Mouse (Mus musculus) intestine, embryonic 15.5 days (tissue): Measurements from ENCODE around the gene Ldb2. TPM values are rescaled to one million over a fixed set of nuclear protein-coding genes. Genes with fewer than 3 reads are reported as not detected.

ENCODE experiments used
- ATAC-seq: fragments of 200-750 bp; cut with Nextera tagmentation; 2 replicates; pipeline ENCODE4 v1.8.0; 2017; ENCODE audit warnings: moderate TSS enrichment, moderate library complexity
- H3K27ac ChIP-seq: fragments of 300-500 bp; sonication (generic); 2 replicates; pipeline ENCODE4 v1.5.1; 2015; ENCODE audit warnings: mild to moderate bottlenecking, inconsistent platforms
- H3K27me3 ChIP-seq: fragments of 300-500 bp; sonication (generic); replicated peaks from 2 replicates; pipeline ENCODE4 v1.6.1; 2015; ENCODE audit warnings: inconsistent platforms
- H3K36me3 ChIP-seq: fragments of 300-500 bp; sonication (generic); 2 replicates; pipeline ENCODE4 v1.6.1; 2015; ENCODE audit warnings: inconsistent platforms
- H3K4me1 ChIP-seq: fragments of 300-500 bp; sonication (generic); replicated peaks from 2 replicates; pipeline ENCODE4 v1.6.1; 2015; ENCODE audit warnings: inconsistent platforms
- H3K4me2 ChIP-seq: fragments of 300-500 bp; sonication (generic); replicated peaks from 2 replicates; pipeline ENCODE4 v1.6.1; 2015; ENCODE audit warnings: mild to moderate bottlenecking, inconsistent platforms
- H3K4me3 ChIP-seq: fragments of 300-500 bp; sonication (generic); replicated peaks from 2 replicates; pipeline ENCODE4 v1.5.1; 2015; ENCODE audit warnings: inconsistent platforms
- H3K9ac ChIP-seq: fragments of 300-500 bp; sonication (generic); 2 replicates; pipeline ENCODE4 v1.6.1; 2015; ENCODE audit warnings: inconsistent platforms
- H3K9me3 ChIP-seq: fragments of 300-500 bp; sonication (generic); 2 replicates; pipeline ENCODE4 v1.6.1; 2016; ENCODE audit warnings: inconsistent platforms
- WGBS: fragments of 180-500 bp; shearing (Covaris S2); methylation state at CpG from one replicate; pipeline ENCODE4 v1.1.7; 2015; 5-methylcytosine and 5-hydroxymethylcytosine counted together
- polyA plus RNA-seq: library from polyadenylated mRNA; unstranded; fragments of >200 nt; fragmentation: Nextera tagmentation; extraction: Ambion mirVana; gene quantifications from 2 replicates; pipeline ENCODE4 v1.2.1, GENCODE M21; 2015

Gene Ldb2
- polyA plus RNA-seq, 1 experiment from 2014 or later = 39.0 TPM

GRCm38 (mm10) chr5:44496854-44497253 lies 302.6 kb downstream of the Ldb2 start:
- Histone ChIP-seq H3K9ac (no peak overlapping the region), H3K9me3 (no peaks in the 10 kb centered on the region), H3K27ac (no peak overlapping the region), H3K4me3 (no peak overlapping the region), H3K4me1 (no peaks in the 10 kb centered on the region), H3K4me2 (no peak overlapping the region), H3K27me3 (no peaks in the 10 kb centered on the region), H3K36me3 (no peaks in the 10 kb centered on the region)
- WGBS = 78% methylated on average over 3 of the region's 3 CpGs
- no peak for ATAC-seq

DNA sequence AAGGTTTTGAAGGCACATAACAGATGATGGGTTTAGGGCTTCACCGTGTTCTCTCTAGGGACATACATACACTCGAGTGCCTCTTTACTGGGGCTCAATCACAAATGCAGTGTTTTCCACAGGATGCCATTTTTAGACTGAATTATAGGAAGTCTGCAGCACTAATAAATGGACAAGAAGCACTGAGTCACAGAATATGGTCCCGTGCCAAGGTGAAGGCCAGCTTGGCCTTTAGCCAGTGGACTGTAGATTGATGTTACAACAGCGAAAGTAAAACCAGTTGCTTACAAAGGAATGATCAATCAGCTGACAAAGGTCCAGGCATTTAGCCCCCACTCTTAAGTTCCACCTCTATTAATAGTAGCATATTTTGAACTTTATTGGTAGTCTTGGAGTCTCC lies 304.4 kb downstream of the Ldb2 start:
- ATAC-seq = no peak
- no peak overlapping the region for H3K27ac ChIP-seq
- no peaks in the 10 kb centered on the region for H3K4me1 ChIP-seq
- H3K27me3 ChIP-seq = no peaks in the 10 kb centered on the region
- WGBS = 54% methylated on average over 4 of the region's 4 CpGs
- no peak overlapping the region for H3K4me3 ChIP-seq
- no peak overlapping the region for H3K4me2 ChIP-seq
- H3K9me3 ChIP-seq = no peaks in the 10 kb centered on the region
- H3K36me3 ChIP-seq = no peaks in the 10 kb centered on the region
- no peak overlapping the region for H3K9ac ChIP-seq

GRCm38 (mm10) chr5:44494133-44494532 lies 305.3 kb downstream of the Ldb2 start:
- Histone ChIP-seq H3K4me3 (no peak overlapping the region), H3K27me3 (no peaks in the 10 kb centered on the region), H3K4me2 (no peak overlapping the region), H3K4me1 (no peaks in the 10 kb centered on the region), H3K36me3 (no peaks in the 10 kb centered on the region), H3K9me3 (no peaks in the 10 kb centered on the region), H3K9ac (no peak overlapping the region), H3K27ac (no peak overlapping the region)
- ATAC-seq = no peak
- 54% methylated on average over 9 of the region's 9 CpGs for WGBS

DNA sequence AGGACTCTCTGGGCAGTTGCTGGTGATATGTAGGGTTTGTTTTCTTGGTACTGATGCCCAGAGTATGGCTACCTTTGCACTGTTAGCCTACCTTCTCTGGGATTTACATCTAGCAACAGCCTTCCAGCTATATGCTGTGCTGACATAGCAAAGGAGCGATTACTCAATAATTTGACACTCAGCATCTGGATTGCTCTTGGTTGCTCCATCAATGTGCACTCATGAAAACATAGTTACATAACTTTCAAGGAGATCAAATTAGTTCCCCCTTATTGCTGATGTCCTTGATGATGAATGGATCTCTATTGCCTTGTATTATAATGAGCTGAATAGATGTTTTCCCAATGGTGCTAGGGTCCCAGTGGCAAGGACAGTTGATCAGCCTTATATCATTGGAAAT lies 308.0 kb downstream of the Ldb2 start:
- H3K36me3 ChIP-seq = no peaks in the 10 kb centered on the region
- no peak overlapping the region for H3K9ac ChIP-seq
- 96% methylated on average over 1 of the region's 1 CpGs for WGBS
- H3K9me3 ChIP-seq = no peaks in the 10 kb centered on the region
- H3K4me2 ChIP-seq = no peak overlapping the region
- H3K4me1 ChIP-seq = no peaks in the 10 kb centered on the region
- no peak overlapping the region for H3K4me3 ChIP-seq
- H3K27me3 ChIP-seq = no peaks in the 10 kb centered on the region
- no peak for ATAC-seq
- no peak overlapping the region for H3K27ac ChIP-seq

DNA sequence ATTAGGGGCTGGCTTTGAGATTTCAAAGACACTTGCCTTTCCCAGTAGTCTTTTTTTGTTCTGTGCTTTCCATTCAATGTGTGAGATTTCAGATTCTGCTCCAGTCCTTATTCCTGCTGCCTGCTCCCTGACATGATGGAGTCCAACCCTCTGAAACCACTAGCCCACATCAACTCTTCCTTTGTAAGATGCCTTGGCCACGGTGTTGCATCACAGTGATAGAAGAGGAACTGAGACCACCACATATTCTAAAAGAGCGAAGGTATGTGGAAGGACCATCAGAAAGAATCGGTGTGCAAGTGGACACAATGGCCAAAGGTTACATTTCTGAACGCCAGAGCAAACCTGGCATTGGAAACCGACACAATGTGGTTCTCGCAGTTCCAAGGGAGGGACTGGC lies 309.0 kb downstream of the Ldb2 start:
- WGBS = 94% methylated on average over 6 of the region's 6 CpGs

GRCm38 (mm10) chr5:44483426-44484106 lies 315.9 kb downstream of the Ldb2 start:
- no peak for ATAC-seq
- no peak overlapping the region for H3K9ac ChIP-seq
- WGBS = 72% methylated on average over 11 of the region's 11 CpGs

More for the DNA sequence above, 309.0 kb downstream of the Ldb2 start:
- Histone ChIP-seq H3K4me1 (no peaks in the 10 kb centered on the region), H3K4me2 (no peak overlapping the region), H3K27ac (no peak overlapping the region), H3K4me3 (no peak overlapping the region), H3K9me3 (no peaks in the 10 kb centered on the region), H3K9ac (no peak overlapping the region), H3K36me3 (no peaks in the 10 kb centered on the region), H3K27me3 (no peaks in the 10 kb centered on the region)
- no peak for ATAC-seq

GRCm38 (mm10) chr5:44481406-44481805 lies 318.1 kb downstream of the Ldb2 start:
- Histone ChIP-seq H3K9me3 (no peaks in the 10 kb centered on the region), H3K27me3 (no peaks in the 10 kb centered on the region), H3K4me3 (no peak overlapping the region), H3K9ac (no peak overlapping the region), H3K27ac (no peak overlapping the region), H3K4me2 (no peak overlapping the region), H3K36me3 (no peaks in the 10 kb centered on the region), H3K4me1 (no peaks in the 10 kb centered on the region)
- ATAC-seq = no peak
- WGBS = 84% methylated on average over 4 of the region's 4 CpGs

More at GRCm38 (mm10) chr5:44483426-44484106, 315.9 kb downstream of the Ldb2 start:
- H3K27ac ChIP-seq = no peak overlapping the region
- H3K4me2 ChIP-seq = no peak overlapping the region
- H3K27me3 ChIP-seq = no peaks in the 10 kb centered on the region
- no peaks in the 10 kb centered on the region for H3K36me3 ChIP-seq
- no peaks in the 10 kb centered on the region for H3K9me3 ChIP-seq
- H3K4me3 ChIP-seq = no peak overlapping the region
- H3K4me1 ChIP-seq = no peaks in the 10 kb centered on the region

- no peak for ATAC-seq
- H3K36me3 ChIP-seq = no peaks in the 10 kb centered on the region
- H3K9ac ChIP-seq = no peak overlapping the region
- no peaks in the 10 kb centered on the region for H3K27me3 ChIP-seq
- WGBS = 29% methylated on average over 4 of the region's 4 CpGs
- no peaks in the 10 kb centered on the region for H3K4me1 ChIP-seq
- H3K9me3 ChIP-seq = no peaks in the 10 kb centered on the region
- no peak overlapping the region for H3K27ac ChIP-seq
- H3K4me2 ChIP-seq = no peak overlapping the region
- no peak overlapping the region for H3K4me3 ChIP-seq
These were observed 323.1 kb downstream of the Ldb2 start for GRCm38 (mm10) chr5:44476356-44476755.

DNA sequence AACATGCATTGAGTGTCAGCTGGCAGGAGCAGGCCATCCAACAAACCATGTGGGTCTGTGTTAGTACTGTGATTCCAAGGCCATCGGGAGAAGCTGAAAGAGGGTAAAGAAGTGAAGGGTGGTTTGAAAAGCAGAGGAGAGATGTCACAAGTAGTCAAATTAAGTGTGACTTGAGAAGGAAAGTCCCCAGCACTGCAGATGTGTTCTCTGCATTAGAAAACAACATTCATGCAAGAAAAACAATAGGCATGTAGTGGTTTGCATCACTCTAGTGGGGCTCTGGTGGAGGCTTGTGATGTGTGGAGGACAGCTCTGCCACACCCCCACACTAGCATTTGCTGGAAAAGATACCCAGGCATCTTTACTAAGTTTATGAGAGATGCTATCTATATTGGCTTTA lies 323.9 kb downstream of the Ldb2 start:
- no peaks in the 10 kb centered on the region for H3K9me3 ChIP-seq
- no peak overlapping the region for H3K9ac ChIP-seq
- no peak overlapping the region for H3K4me3 ChIP-seq
- no peak overlapping the region for H3K4me2 ChIP-seq
- H3K4me1 ChIP-seq = no peaks in the 10 kb centered on the region
- H3K27me3 ChIP-seq = no peaks in the 10 kb centered on the region
- no peak overlapping the region for H3K27ac ChIP-seq
- WGBS = 88% methylated on average over 1 of the region's 1 CpGs
- H3K36me3 ChIP-seq = no peaks in the 10 kb centered on the region
- no peak for ATAC-seq

- no peaks in the 10 kb centered on the region for H3K36me3 ChIP-seq
- H3K4me3 ChIP-seq = no peak overlapping the region
- H3K9me3 ChIP-seq = no peaks in the 10 kb centered on the region
- no peak for ATAC-seq
- WGBS = 78% methylated on average over 10 of the region's 10 CpGs
- no peak overlapping the region for H3K9ac ChIP-seq
- no peaks in the 10 kb centered on the region for H3K4me1 ChIP-seq
- no peak overlapping the region for H3K27ac ChIP-seq
- H3K27me3 ChIP-seq = no peaks in the 10 kb centered on the region
- H3K4me2 ChIP-seq = no peak overlapping the region
These were observed 325.4 kb downstream of the Ldb2 start for GRCm38 (mm10) chr5:44473857-44474762.

DNA sequence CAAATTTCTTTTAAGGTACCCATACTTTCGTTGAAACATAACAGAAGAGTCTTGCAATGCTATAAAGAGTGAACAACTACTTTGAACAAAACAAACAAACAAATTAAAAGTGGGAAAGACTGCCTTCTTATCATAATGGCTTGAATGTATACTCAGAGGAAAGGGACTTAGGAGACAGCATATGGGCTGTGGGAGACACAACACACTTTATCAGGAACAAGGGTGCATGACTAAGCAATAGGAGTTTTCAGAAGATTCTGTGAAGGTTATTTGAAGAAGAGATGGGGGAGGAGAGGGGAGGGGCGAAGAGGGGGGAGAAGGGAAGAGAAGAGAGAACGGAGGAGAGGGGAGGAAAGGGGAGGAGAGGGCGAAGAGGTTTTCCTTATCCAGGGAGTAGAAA lies 334.2 kb downstream of the Ldb2 start:
- ATAC-seq = no peak
- Histone ChIP-seq H3K9ac (no peak overlapping the region), H3K4me3 (no peak overlapping the region), H3K9me3 (no peaks in the 10 kb centered on the region), H3K27ac (no peak overlapping the region), H3K36me3 (no peaks in the 10 kb centered on the region), H3K4me2 (no peak overlapping the region), H3K4me1 (no peaks in the 10 kb centered on the region), H3K27me3 (no peaks in the 10 kb centered on the region)
- 85% methylated on average over 4 of the region's 4 CpGs for WGBS
